ENCODE assay signal across 18 mouse cellular contexts in the genomic region with DNA sequence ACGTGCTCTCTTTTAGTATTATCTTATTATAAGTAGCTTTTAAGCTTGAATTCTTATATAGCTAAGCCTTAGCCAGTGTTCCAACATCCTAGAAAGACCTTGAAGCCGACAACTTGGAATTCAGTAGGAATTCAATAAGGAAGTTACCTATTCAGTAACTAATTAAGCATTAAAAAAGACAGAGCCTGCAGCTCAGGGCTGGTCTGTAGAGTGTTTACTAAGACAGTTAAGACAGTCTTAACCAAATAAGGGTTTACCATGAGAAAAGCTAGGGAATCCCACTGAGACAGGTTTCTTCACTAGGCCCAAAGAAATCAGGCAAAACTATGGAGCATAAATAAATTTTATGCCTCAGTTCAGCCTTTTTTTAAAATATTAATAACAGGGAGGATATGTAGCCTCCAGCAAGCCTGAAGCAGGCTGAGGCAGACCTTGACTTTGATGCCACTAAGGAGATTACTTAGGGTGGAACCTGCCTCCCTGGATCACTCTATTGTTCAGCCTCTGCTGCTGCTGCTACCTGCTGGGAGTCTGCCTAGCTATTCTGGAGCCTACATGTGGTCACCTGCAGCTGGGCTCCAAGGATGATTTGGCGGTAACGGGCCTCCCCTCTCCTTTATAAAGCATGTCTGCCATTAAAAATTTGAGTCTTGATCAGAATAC.
"Had no signal": no experiment of that assay in that cellular context is flagged by ENCODE, and none has a peak within 500 bp of the region (broad histone marks: within the 10 kb centered on the region; RNA-seq: fewer than 3 reads in every experiment).

No protein-coding gene starts in this region.

- H3K9me3 ChIP-seq: midbrain, embryonic 15.5 days; neural tube, embryonic 13.5 days had no signal

- H3K9ac ChIP-seq: lung, embryonic 14.5 days; midbrain, embryonic 13.5 days; midbrain, embryonic 15.5 days; neural tube, embryonic 13.5 days; neural tube, embryonic 15.5 days had no signal

- ATAC-seq: midbrain, embryonic 13.5 days; midbrain, embryonic 15.5 days had no signal

- DNase-seq: lung, adult 18-20 months; lung, embryonic 14.5 days; lung, postnatal 10 days; lung, postnatal 4 days; retina, postnatal 1 day; right cerebral cortex, adult 18-20 months; right cerebral cortex, postnatal 25 days; right cerebral cortex, postnatal 4 days; spleen, adult 18-20 months; thymus, adult 2 months; thymus, postnatal 14 days; thymus, postnatal 36 days had no signal

- H3K36me3 ChIP-seq: midbrain, embryonic 10.5 days; midbrain, embryonic 13.5 days; midbrain, embryonic 15.5 days; neural tube, embryonic 13.5 days; neural tube, embryonic 15.5 days had no signal

- H3K4me3 ChIP-seq: midbrain, embryonic 10.5 days; midbrain, embryonic 13.5 days; midbrain, embryonic 15.5 days; myocyte; neural tube, embryonic 13.5 days; neural tube, embryonic 15.5 days had no signal

- H3K27me3 ChIP-seq: midbrain, embryonic 13.5 days; midbrain, embryonic 15.5 days; neural tube, embryonic 13.5 days; neural tube, embryonic 15.5 days had no signal

- H3K4me1 ChIP-seq: midbrain, embryonic 10.5 days; midbrain, embryonic 13.5 days; midbrain, embryonic 15.5 days; neural tube, embryonic 13.5 days; neural tube, embryonic 15.5 days had no signal

- H3K4me2 ChIP-seq: lung, embryonic 14.5 days; midbrain, embryonic 13.5 days; midbrain, embryonic 15.5 days; neural tube, embryonic 13.5 days; neural tube, embryonic 15.5 days had no signal

- H3K27ac ChIP-seq: midbrain, embryonic 10.5 days; midbrain, embryonic 13.5 days; midbrain, embryonic 15.5 days; neural tube, embryonic 13.5 days; neural tube, embryonic 15.5 days had no signal
